8 mouse cellular contexts compared by ENCODE assay signal in genomic region chr10:3366036-3366869, GRCm38 (mm10). TPM values are rescaled to one million over a fixed set of nuclear protein-coding genes. Genes with fewer than 3 reads are reported as not detected.
DNase-seq lines count a peak whose midpoint lies in the region; ATAC-seq and TF ChIP-seq lines count a peak whose summit lies in the region.

TSS of gene Ppp1r14c (plus strand) at chr10:3366057.

- DNase-seq in kidney, adult 2 months = peak; percentile 5
- no peak for DNase-seq in kidney, adult 9 months
- no peak for DNase-seq in heart, adult 8-10 months (ENCODE audit: low spot score)
- DNase-seq in kidney, postnatal 0 days (ENCODE audit: low spot score) = peak; percentile 31
- DNase-seq in liver = peak; percentile 5
- peak; percentile 64 for DNase-seq in yolk sac, embryonic 10.5 days (ENCODE audit: low spot score)

- no peak within 1 kb of the TSS for H3ac ChIP-seq in myocyte (ENCODE audit: control insufficient read depth, insufficient read length)

- peak within 1 kb of the TSS; percentile 49 for H3K4me3 ChIP-seq in kidney, adult 2 months (ENCODE audit: insufficient read depth, low read depth, low read length)
- H3K4me3 ChIP-seq in embryonic facial prominence, embryonic 12.5 days = peak within 1 kb of the TSS; percentile 58
- H3K4me3 ChIP-seq in kidney, postnatal 0 days (replicated peaks; ENCODE audit: low read depth, low read length) = peak within 1 kb of the TSS; percentile 53
- peak within 1 kb of the TSS; percentile 22 for H3K4me3 ChIP-seq in myocyte

- H3K9me3 ChIP-seq in embryonic facial prominence, embryonic 12.5 days = no peaks in the 10 kb centered on the region
- no peaks in the 10 kb centered on the region for H3K9me3 ChIP-seq in kidney, postnatal 0 days (replicated peaks; ENCODE audit: low read length)

- no peaks in the 10 kb centered on the region for H3K79me2 ChIP-seq in myocyte (ENCODE audit: control insufficient read depth, insufficient read depth)

- no peak within 1 kb of the TSS for H3K27ac ChIP-seq in kidney, adult 2 months (ENCODE audit: insufficient read depth, low read depth, low read length)
- H3K27ac ChIP-seq in embryonic facial prominence, embryonic 12.5 days = no peak within 1 kb of the TSS
- no peak within 1 kb of the TSS for H3K27ac ChIP-seq in kidney, postnatal 0 days

- under 1% methylated on average over 74 of the region's 74 CpGs for WGBS in kidney, adult 2 months
- WGBS in embryonic facial prominence, embryonic 12.5 days = under 1% methylated on average over 59 of the region's 74 CpGs
- WGBS in kidney, postnatal 0 days = under 1% methylated on average over 73 of the region's 74 CpGs

- 0 out of 2 replicates have a peak, but pooled peaks have one; percentile 54 for ATAC-seq in embryonic facial prominence, embryonic 12.5 days (ENCODE audit: insufficient number of reproducible peaks, insufficient read depth, low FRiP score, low TSS enrichment)
- peak; percentile 82 for ATAC-seq in kidney, postnatal 0 days (replicated peaks; ENCODE audit: low FRiP score, low read depth)

- no peaks in the 10 kb centered on the region for H3K27me3 ChIP-seq in kidney, adult 2 months (replicated peaks; ENCODE audit: control insufficient read depth, insufficient read depth, low read length)
- peaks cover 26% of the 10 kb centered on the region for H3K27me3 ChIP-seq in embryonic facial prominence, embryonic 12.5 days
- H3K27me3 ChIP-seq in kidney, postnatal 0 days (ENCODE audit: insufficient read depth, low read length) = no peaks in the 10 kb centered on the region
- no peaks in the 10 kb centered on the region for H3K27me3 ChIP-seq in myocyte (ENCODE audit: control insufficient read depth, insufficient read depth, insufficient read length)

- H3K36me3 ChIP-seq in kidney, adult 2 months (ENCODE audit: control insufficient read depth, insufficient read depth, low read length) = no peaks in the 10 kb centered on the region
- no peaks in the 10 kb centered on the region for H3K36me3 ChIP-seq in embryonic facial prominence, embryonic 12.5 days
- no peaks in the 10 kb centered on the region for H3K36me3 ChIP-seq in kidney, postnatal 0 days (ENCODE audit: insufficient read depth, low read length)
- H3K36me3 ChIP-seq in myocyte (ENCODE audit: control insufficient read depth, insufficient read depth) = no peaks in the 10 kb centered on the region

- TF ChIP-seq POLR2A in kidney, adult 2 months (IDR thresholded peaks at IDR 0.05; ENCODE audit: low read depth, low read length) = no peak
- no peak for TF ChIP-seq POLR2A in myocyte (IDR thresholded peaks at IDR 0.05; ENCODE audit: insufficient read length, low read depth)

- peak within 1 kb of the TSS; percentile 99 for H3K4me2 ChIP-seq in embryonic facial prominence, embryonic 12.5 days (replicated peaks)
- peak within 1 kb of the TSS; percentile 95 for H3K4me2 ChIP-seq in kidney, postnatal 0 days (ENCODE audit: low read length)
- H3K4me2 ChIP-seq in myocyte (ENCODE audit: low read depth) = peak within 1 kb of the TSS; percentile 60

- no peaks in the 10 kb centered on the region for H3K4me1 ChIP-seq in kidney, adult 2 months (ENCODE audit: control insufficient read depth, insufficient read depth, low read length)
- peaks cover 4% of the 10 kb centered on the region; the same call in 1 of the 2 replicates for H3K4me1 ChIP-seq in embryonic facial prominence, embryonic 12.5 days
- H3K4me1 ChIP-seq in kidney, postnatal 0 days (replicated peaks; ENCODE audit: insufficient read depth, low read length) = no peaks in the 10 kb centered on the region

- H3K9ac ChIP-seq in embryonic facial prominence, embryonic 12.5 days = peak within 1 kb of the TSS; percentile 39
- H3K9ac ChIP-seq in kidney, postnatal 0 days (ENCODE audit: low read depth, low read length) = peak within 1 kb of the TSS; percentile 19; the same call in 1 of the 2 replicates

- no peak for TF ChIP-seq CTCF in kidney, adult 2 months (conservative IDR thresholded peaks at IDR 0.05; ENCODE audit: insufficient read depth, insufficient read length, low read depth, low read length)
- TF ChIP-seq CTCF in kidney, postnatal 0 days (IDR thresholded peaks at IDR 0.05; ENCODE audit: low read depth) = no peak

TF ChIP-seq in myocyte, 11 proteins besides CTCF, POLR2A, EP300 and RAD21:
- TF ChIP-seq MYOG (IDR thresholded peaks at IDR 0.05; ENCODE audit: control insufficient read depth in 1 of 3, insufficient read depth in 1 of 3, insufficient read length in 2 of 3, low read depth in 2 of 3) = peak in 2 of 3 experiments; percentile 29 to 36
- TF ChIP-seq MYOD1 (IDR thresholded peaks at IDR 0.05; ENCODE audit: control insufficient read depth in 1 of 3, insufficient read length in 2 of 3, low read depth in 2 of 3) = peak in 2 of 3 experiments; percentile 20 to 45
- TF ChIP-seq E2F4 (IDR thresholded peaks at IDR 0.05; ENCODE audit: insufficient read depth) = no peak
- TF ChIP-seq POLR2AphosphoS2 (IDR thresholded peaks at IDR 0.05; ENCODE audit: insufficient read length, low read depth) = no peak

RNA-seq across cellular contexts. Expression of gene Ppp1r14c, which starts in this region (rescaled TPM):
- polyA plus RNA-seq in kidney, adult 2 months (2012; rRNA removed) = 0.10 and 0.38 TPM in 2 replicates
- 5.1 and 5.5 TPM in 2 replicates for polyA plus RNA-seq in embryonic facial prominence, embryonic 12.5 days (2016; fragmentation: Nextera tagmentation; extraction: Ambion mirVana)
- 100 to 1,000 TPM; 108 to 192 (median 161) TPM for total RNA-seq in heart, adult 8-10 months (2022)
- polyA plus RNA-seq in kidney, postnatal 0 days (2015; fragmentation: Nextera tagmentation; extraction: Ambion mirVana) = 3.9 and 4.3 TPM in 2 replicates
- polyA plus RNA-seq in myocyte (2012; fragmentation: generic; extraction: Trizol) = 5.0 TPM

Comparison
In these comparisons a context has a peak if more than half of its experiments do, and no peak if none do; other contexts are left out.
1. DNase-seq: peak in kidney, postnatal 0 days (single experiment), liver (single experiment) and yolk sac, embryonic 10.5 days (single experiment); none in kidney, adult 9 months (single experiment) and heart, adult 8-10 months (single experiment).
2. Peak in DNase-seq and H3K4me3 ChIP-seq in kidney, adult 2 months; RNA of the gene not detected or under 1 TPM.
3. Peak in every context shown above with its lines, with median percentiles within 50 percentile points of each other: H3K4me3 ChIP-seq and H3K4me2 ChIP-seq.